Mouse (Mus musculus) T-helper 2 cell (primary cell): ENCODE data around the gene Zmym5.
"Not testable (repeated sequence)": the region's sequence is repeated elsewhere in the genome, so short reads cannot be mapped to it uniquely, and the experiment has no call there.

Experiments
- in situ Hi-C: fragments of 300-600 bp; cut with MboI, MseI; formaldehyde crosslinking; loops from one replicate; pipeline ENCODE4 v1.15.1; 2025; ENCODE audit warnings: high pct_unique_total_duplicates

Zmym5 gene

DNA sequence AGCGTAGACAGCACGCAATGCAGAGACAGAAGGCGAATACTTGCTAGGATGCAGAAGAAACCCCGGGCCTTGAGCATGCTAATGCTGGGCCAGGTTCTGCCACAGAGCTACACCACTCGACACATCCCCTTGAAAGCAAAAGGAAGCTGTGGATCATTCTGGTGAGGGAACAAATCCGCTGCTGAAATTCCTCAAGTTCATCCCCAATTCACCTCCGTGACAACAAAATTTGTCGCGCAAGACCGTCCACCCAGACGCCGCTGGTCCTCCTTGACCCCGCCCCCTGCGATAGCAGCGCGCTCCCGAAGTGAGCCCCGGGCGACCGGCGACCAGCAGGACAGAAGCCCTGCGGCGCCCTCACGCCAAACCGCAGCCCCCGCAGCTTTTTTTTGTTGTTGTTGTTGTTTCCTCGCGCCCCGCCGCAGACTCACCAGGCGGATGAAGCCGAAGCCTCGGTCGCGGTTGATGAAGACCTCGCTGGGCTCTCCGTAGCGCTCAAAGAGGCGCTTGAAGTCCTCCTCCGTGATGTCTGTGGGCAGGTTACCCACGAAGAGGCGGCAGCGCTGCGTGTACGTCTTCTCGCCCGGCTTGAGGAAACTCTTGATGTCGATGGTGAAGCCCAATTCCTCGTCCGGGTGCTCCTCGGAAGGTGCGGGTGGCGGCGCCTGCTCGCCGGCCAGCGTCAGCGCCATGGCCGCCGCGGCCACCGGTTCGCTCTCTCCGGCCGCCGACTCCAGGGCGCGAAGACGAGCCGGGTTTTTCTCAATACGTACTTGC is 34.0 kb downstream of the Zmym5 start:
- in situ Hi-C loops: loop anchor here (5.0 kb wide), 1 partner anchor 200 kb away; the partner anchor contains the start of genes Cenpj and Parp4

DNA sequence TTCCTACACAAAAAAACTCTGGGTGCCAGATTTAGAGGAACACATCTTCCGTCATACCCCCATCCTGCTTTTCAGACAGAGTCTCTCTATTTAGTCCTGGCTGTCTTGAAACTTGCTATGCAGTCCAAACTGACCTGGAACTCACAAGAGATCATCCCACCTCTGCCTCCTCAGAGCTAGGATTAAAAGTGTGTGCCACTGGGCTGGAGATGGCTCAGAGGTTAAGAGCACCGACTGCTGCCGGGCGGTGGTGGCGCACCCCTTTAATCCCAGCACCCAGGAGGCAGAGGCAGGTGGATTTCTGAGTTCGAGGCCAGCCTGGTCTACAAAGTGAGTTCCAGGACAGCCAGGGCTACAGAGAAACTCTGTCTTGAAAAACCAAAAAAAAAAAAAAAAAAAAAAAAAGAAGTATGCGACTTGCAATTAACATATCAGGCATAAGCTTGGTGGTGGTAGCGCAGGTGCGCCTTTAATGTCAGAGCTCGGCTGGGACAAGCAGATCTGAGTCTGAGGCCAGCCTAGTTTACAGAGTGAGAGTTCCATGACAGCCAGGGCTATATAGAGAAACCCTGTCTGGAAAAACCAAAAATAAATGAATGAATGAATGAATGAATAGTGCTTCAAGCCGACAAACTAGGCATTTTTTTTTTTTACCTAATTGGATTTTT is 34.8 kb downstream of the Zmym5 start:
- in situ Hi-C loops: loop anchor here (5.0 kb wide), 1 partner anchor 199 kb away; the partner anchor contains the start of genes Cenpj and Parp4

GRCm38 (mm10) chr14:56775416-56775815 is 36.1 kb downstream of the Zmym5 start:
- in situ Hi-C loops: loop anchor here (5.0 kb wide), 1 partner anchor 198 kb away; the partner anchor contains the start of genes Cenpj and Parp4

- in situ Hi-C loops: not testable (repeated sequence)
Measured at GRCm38 (mm10) chr14:56766438-56766837, 45.1 kb downstream of the Zmym5 start.

DNA sequence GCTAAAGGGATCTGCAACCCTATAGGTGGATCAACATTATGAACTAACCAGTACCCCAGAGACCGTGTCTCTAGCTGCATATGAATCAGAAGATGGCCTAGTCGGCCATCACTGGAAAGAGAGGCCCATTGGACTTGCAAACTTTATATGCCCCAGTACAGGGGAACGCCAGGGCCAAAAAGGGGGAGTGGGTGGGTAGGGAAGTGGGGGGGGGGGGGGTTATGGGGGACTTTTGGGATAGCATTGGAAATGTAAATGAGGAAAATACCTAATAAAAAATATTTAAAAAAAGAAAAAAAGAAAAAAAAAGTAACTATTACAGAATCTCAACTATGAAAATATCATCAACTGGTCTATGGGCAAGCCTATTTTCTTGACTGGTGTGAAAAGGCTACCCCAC is 46.4 kb downstream of the Zmym5 start:
- in situ Hi-C loops: not testable (repeated sequence)

DNA sequence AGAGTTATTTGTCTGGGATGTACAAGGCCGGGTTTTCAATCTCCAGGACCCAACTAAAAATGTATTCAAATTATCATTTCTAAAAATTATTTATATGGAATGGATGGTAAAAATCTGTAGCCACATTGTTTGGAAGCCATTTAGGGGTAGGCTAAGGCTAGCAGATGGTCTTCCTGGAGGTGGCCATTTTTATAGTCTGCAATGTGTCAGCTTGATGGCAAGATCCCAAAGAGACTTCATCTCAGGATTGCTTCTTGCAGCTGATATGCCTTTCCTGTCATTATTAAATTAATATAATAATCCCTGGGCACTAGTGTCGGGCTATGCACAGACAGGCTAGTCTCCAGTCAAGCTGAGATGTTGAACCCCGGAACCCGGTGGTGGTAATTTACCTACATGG is 60.2 kb downstream of the Zmym5 start:
- in situ Hi-C loops: no loop called here
